12 mouse cellular contexts compared by ENCODE assay signal in genomic region chr12:117250465-117250864, GRCm38 (mm10).
DNase-seq lines count a peak whose midpoint lies in the region; ATAC-seq lines count a peak whose summit lies in the region.
"Had no signal": no experiment of that assay in that cellular context is flagged by ENCODE, and none has a peak within 500 bp of the region (broad histone marks: within the 10 kb centered on the region; RNA-seq: fewer than 3 reads in every experiment).

No protein-coding gene starts in this region.

- no peak for ATAC-seq in heart, embryonic 11.5 days (replicated peaks; ENCODE audit: insufficient number of reproducible peaks, low FRiP score, low TSS enrichment)
- peak; percentile 45 for ATAC-seq in forebrain, embryonic 11.5 days (replicated peaks; ENCODE audit: low FRiP score)
- ATAC-seq in hindbrain, embryonic 16.5 days: peak; percentile 41; the same call in 1 of the 2 replicates
- ATAC-seq in midbrain, embryonic 15.5 days (replicated peaks): peak; percentile 68
- ATAC-seq in megakaryocyte progenitor cell, adult 5-6 weeks (replicated peaks; ENCODE audit: poor library complexity): no peak

- no peak overlapping the region for H3K4me3 ChIP-seq in heart, embryonic 11.5 days (ENCODE audit: low read depth, low read length)
- no peak overlapping the region for H3K4me3 ChIP-seq in forebrain, embryonic 11.5 days (ENCODE audit: low read depth, low read length)
- no peak overlapping the region for H3K4me3 ChIP-seq in hindbrain, embryonic 16.5 days (ENCODE audit: low read length)
- no peak overlapping the region for H3K4me3 ChIP-seq in midbrain, embryonic 15.5 days

- 6% methylated on average over 6 of the region's 6 CpGs for WGBS in heart, embryonic 11.5 days (ENCODE audit: insufficient replicate concordance)
- WGBS in forebrain, embryonic 11.5 days: 9% methylated on average over 6 of the region's 6 CpGs
- 17% methylated on average over 6 of the region's 6 CpGs for WGBS in hindbrain, embryonic 16.5 days
- WGBS in midbrain, embryonic 15.5 days: 9% methylated on average over 6 of the region's 6 CpGs

- no peaks in the 10 kb centered on the region for H3K9me3 ChIP-seq in heart, embryonic 11.5 days (replicated peaks; ENCODE audit: control insufficient read depth, low read length)
- H3K9me3 ChIP-seq in forebrain, embryonic 11.5 days (ENCODE audit: control insufficient read depth, low read length): no peaks in the 10 kb centered on the region
- H3K9me3 ChIP-seq in hindbrain, embryonic 16.5 days (ENCODE audit: control insufficient read depth, low read length): no peaks in the 10 kb centered on the region
- no peaks in the 10 kb centered on the region for H3K9me3 ChIP-seq in midbrain, embryonic 15.5 days

- no peak overlapping the region for H3K27ac ChIP-seq in heart, embryonic 11.5 days (ENCODE audit: low read depth, low read length)
- H3K27ac ChIP-seq in forebrain, embryonic 11.5 days (ENCODE audit: low read depth, low read length): peak overlapping the region; percentile 14; the same call in 1 of the 2 replicates
- H3K27ac ChIP-seq in hindbrain, embryonic 16.5 days (ENCODE audit: low read depth, low read length): no peak overlapping the region
- H3K27ac ChIP-seq in midbrain, embryonic 15.5 days: peak overlapping the region; percentile 70

- H3K36me3 ChIP-seq in heart, embryonic 11.5 days (ENCODE audit: control insufficient read depth, insufficient read depth, low read length): no peaks in the 10 kb centered on the region
- no peaks in the 10 kb centered on the region; the same call in 1 of the 2 replicates for H3K36me3 ChIP-seq in forebrain, embryonic 11.5 days (ENCODE audit: control insufficient read depth, insufficient read depth, low read length)
- peaks cover 7% of the 10 kb centered on the region; the same call in 1 of the 2 replicates for H3K36me3 ChIP-seq in hindbrain, embryonic 16.5 days (ENCODE audit: control insufficient read depth, insufficient read depth, low read length)
- H3K36me3 ChIP-seq in midbrain, embryonic 15.5 days (replicated peaks): peaks cover 19% of the 10 kb centered on the region
- H3K36me3 ChIP-seq: G1E had no signal

- intact Hi-C loops in heart, postnatal 25 days (cut with DNase I): no loop called here

- no peaks in the 10 kb centered on the region; the same call in 1 of the 2 replicates for H3K27me3 ChIP-seq in heart, embryonic 11.5 days (ENCODE audit: control insufficient read depth, insufficient read depth, low read length)
- H3K27me3 ChIP-seq in forebrain, embryonic 11.5 days (ENCODE audit: control insufficient read depth, insufficient read depth, low read length): no peaks in the 10 kb centered on the region
- no peaks in the 10 kb centered on the region for H3K27me3 ChIP-seq in hindbrain, embryonic 16.5 days (replicated peaks; ENCODE audit: control insufficient read depth, insufficient read depth, low read length)
- no peaks in the 10 kb centered on the region for H3K27me3 ChIP-seq in midbrain, embryonic 15.5 days (replicated peaks)

- H3K9ac ChIP-seq in heart, embryonic 11.5 days (ENCODE audit: low read depth, low read length): no peak overlapping the region
- H3K9ac ChIP-seq in forebrain, embryonic 11.5 days (ENCODE audit: low read length): no peak overlapping the region
- no peak overlapping the region for H3K9ac ChIP-seq in hindbrain, embryonic 16.5 days (ENCODE audit: low read depth, low read length)
- no peak overlapping the region for H3K9ac ChIP-seq in midbrain, embryonic 15.5 days

- DNase-seq in heart, postnatal 25 days (ENCODE audit: low spot score): no peak
- DNase-seq in forebrain, embryonic 11.5 days (ENCODE audit: low spot score): no peak
- DNase-seq in thymus, postnatal 25 days: no peak
- DNase-seq in gastrocnemius, adult 18-20 months (ENCODE audit: low spot score): no peak
- DNase-seq: cerebellum, postnatal 36 days; kidney, postnatal 10 days; retina, postnatal 1 day had no signal

- 0 out of 2 replicates have a peak overlapping the region, but pooled peaks have one; percentile 5 for H3K4me2 ChIP-seq in heart, embryonic 11.5 days
- H3K4me2 ChIP-seq in forebrain, embryonic 11.5 days (ENCODE audit: low read depth, low read length, severe bottlenecking): no peak overlapping the region
- H3K4me2 ChIP-seq in hindbrain, embryonic 16.5 days (ENCODE audit: low read length): no peak overlapping the region
- H3K4me2 ChIP-seq in midbrain, embryonic 15.5 days: no peak overlapping the region

- peaks cover 5% of the 10 kb centered on the region; the same call in 1 of the 2 replicates for H3K4me1 ChIP-seq in heart, embryonic 11.5 days (ENCODE audit: control insufficient read depth, insufficient read depth, low read length)
- peaks cover 34% of the 10 kb centered on the region for H3K4me1 ChIP-seq in forebrain, embryonic 11.5 days (replicated peaks; ENCODE audit: control insufficient read depth, insufficient read depth, low read length)
- H3K4me1 ChIP-seq in hindbrain, embryonic 16.5 days (ENCODE audit: control insufficient read depth, insufficient read depth, low read depth, low read length): peaks cover 9% of the 10 kb centered on the region
- peaks cover 51% of the 10 kb centered on the region for H3K4me1 ChIP-seq in midbrain, embryonic 15.5 days

Comparison
In these comparisons a context has a peak if more than half of its experiments do, and no peak if none do; other contexts are left out.
1. ATAC-seq: peak in forebrain, embryonic 11.5 days (single experiment), hindbrain, embryonic 16.5 days (single experiment) and midbrain, embryonic 15.5 days (single experiment); none in heart, embryonic 11.5 days (single experiment) and megakaryocyte progenitor cell, adult 5-6 weeks (single experiment).
2. H3K27ac ChIP-seq: peak in forebrain, embryonic 11.5 days (single experiment) and midbrain, embryonic 15.5 days (single experiment); none in heart, embryonic 11.5 days (single experiment) and hindbrain, embryonic 16.5 days (single experiment).